Mouse (Mus musculus) lung, postnatal 36 days (tissue): ENCODE measurements around the gene Uggt1.
A peak's percentile ranks its signal among the peaks of the same experiment; 100 is the strongest.

Source experiments
- DNase-seq: peaks from one replicate; pipeline ENCODE4 v3.0.0; 2022; ENCODE audit warnings: mixed read lengths

Uggt1 gene

DNA sequence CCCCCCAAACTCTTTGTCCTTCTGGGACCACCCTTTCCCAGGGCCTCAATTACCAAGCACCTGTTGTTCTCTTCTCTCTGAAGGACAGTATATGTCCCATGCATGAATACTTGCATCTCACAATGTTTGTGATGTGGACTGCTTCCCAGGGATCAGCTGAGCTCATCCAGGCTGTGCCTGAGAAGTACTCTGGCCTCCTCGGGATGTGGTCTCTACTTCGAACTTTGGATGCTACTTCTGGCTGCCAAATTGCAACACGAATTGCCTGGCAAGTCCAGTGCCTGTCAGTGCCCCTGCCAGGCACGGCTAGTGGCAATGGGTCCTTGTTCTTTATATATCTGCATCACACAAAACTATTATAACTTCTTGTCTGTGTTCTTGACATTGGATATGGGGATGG lies 134.5 kb downstream of the Uggt1 start:
- DNase-seq: no peak

DNA sequence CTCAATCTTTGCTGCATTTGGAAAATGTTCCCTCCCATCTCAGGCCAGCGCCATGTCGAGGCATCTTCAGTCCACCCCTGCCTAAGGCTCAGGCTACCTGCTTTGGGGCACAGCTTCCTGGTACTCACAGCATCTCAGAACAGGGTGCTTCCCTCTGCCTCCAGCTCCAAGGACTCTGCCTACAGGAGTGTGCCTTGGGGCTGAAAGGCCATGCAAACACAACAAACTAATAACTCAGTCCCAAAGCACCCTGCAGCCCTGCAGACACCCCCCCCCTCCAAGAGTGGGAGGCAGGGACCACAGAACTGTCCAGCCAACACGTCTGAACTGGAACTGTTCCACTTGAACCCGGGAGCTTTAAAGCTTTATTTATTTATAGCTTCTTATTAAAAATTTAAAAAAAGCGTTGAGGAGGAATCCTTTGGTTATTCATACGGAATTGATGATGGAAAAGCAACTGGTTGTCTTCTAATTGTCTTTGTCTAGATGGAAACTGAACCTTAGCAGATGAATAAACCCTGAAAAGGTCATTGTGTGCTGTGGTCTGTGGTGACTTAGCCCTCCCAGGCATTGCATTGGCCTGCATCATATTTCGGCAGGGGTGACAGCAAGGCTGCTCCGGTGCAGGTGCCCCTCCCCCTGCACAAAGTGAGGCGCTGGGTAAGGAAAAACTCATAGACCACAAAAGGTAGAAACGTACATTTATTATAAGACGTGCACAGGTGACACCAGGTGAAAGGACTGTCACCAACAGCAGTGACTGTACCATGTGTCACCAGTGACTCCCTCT lies 138.4 kb downstream of the Uggt1 start:
- no peak for DNase-seq

- no peak for DNase-seq
Measured at GRCm38 (mm10) chr1:36100371-36100770, 144.1 kb downstream of the Uggt1 start.

DNA sequence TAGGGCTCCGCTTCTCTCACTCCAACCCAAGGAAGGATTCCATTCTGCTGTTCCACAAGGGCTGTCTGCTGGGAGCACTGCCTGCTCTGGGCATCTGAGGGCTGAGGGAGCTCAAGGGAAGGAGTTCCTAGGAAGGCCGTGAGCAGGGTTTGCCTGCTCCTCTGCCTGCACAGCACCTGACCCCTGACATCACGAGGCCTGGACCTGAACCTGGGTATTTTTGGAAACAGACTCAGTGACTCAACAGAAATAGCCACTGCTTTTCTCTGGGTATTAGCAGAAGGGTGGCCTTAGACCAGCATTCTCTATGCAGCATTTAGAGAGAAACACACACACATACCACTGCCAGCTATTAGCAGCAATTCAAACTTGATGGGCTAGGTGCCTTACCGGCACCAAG lies 146.1 kb downstream of the Uggt1 start:
- no peak for DNase-seq

GRCm38 (mm10) chr1:36095423-36096272 lies 148.9 kb downstream of the Uggt1 start:
- peak; percentile 46 for DNase-seq

DNA sequence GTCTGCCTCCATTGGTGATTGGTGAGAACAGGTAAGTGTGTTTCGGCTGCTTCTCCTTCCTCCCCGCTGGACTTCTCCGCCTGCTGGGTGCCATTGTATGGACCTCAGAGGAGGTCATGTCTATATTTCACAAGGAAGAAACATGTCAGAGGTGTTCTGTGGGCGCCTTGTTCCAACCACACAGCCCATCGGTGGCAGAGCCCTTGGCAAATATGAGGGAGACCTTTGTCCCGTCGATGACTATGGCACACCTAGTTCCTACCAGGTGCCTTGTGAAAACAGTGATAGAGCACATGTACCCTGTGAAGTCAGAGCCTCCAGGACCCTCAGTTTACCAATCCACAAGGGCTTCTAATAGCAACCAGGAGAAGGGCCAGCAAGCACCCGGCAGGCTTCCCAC lies 150.8 kb downstream of the Uggt1 start:
- no peak for DNase-seq

DNA sequence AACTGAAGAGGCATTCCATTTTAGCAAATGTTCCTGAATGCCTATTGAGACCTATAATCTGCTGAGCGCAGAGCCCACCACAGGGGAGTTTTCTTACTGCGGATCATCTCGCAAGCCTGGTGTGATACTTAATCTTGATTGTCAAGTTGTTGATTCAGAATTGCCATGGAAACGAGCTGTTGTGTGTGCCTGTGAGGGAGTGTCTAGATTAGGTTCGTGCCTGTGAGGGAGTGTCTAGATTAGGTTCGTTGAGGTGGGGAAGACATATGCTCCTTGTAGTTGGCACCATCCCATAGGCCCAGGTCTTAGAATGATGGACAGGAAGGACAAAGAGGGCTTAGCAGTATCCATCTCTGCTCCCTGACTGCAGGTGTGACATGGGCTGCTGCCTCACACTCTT lies 153.3 kb downstream of the Uggt1 start:
- no peak for DNase-seq

DNA sequence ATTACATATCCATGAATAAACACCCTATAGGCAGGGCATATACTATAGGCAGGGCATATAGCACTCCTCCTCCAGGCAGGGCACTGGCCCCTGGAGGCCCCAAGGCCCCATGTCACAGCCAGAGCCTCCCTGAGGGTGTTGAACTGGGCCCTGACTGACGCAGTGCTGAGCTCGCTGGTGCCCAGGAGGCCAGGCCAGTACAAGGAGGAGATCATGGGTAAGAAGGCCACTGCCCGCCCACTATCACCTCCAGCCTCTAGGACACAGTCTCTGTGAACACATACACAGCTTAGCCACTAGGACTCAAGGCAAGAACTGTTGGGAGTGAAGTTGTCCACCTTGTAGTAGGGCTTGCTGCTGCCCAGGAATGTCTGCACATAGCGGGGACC lies 153.8 kb downstream of the Uggt1 start:
- no peak for DNase-seq
